Mouse (Mus musculus) testis, adult 2 months (tissue): ENCODE data around the gene Metap1.

Experiments
- CTCF ChIP-seq: fragments of 200-500 bp; IDR thresholded peaks from 2 replicates; pipeline ENCODE4 v1.5.1; 2012; ENCODE audit warnings: low read depth, mild to moderate bottlenecking, inconsistent platforms, low read length, moderate library complexity; ENCODE audit not compliant: control insufficient read depth, insufficient read depth, insufficient replicate concordance
- POLR2A ChIP-seq: fragments of 200-500 bp; IDR thresholded peaks from 2 replicates; pipeline ENCODE4 v1.6.1; 2012; ENCODE audit warnings: low read depth, mild to moderate bottlenecking, inconsistent platforms, low read length, moderate library complexity; ENCODE audit not compliant: control insufficient read depth

DNA sequence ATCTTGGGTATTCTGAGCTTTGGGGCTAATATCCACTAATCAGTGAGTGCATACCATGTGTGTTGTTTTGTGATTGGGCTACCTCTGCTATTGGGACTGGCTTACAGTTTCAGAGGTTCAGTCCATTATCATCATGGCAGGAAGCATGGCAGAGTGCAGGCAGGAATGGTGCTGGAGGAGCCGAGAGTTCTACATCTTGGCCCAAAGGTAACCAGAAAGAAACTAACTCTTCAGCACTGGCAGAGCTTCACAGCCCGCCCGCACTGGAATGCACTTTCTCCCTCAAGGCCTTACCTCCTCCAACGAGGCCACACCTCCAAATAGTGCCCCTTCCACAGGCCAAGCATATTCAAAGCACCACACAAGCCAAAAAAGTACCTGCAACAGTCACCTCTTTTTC lies 9.4 kb upstream of the Metap1 start:
- TF ChIP-seq CTCF: no peak
- no peak for TF ChIP-seq POLR2A
